Mouse (Mus musculus) gastrocnemius, postnatal 10 days (tissue): Measurements from ENCODE around the gene G6pc2. TPM values are rescaled to one million over a fixed set of nuclear protein-coding genes. Genes with fewer than 3 reads are reported as not detected.

Experiments
- DNase-seq: peaks from one replicate; pipeline ENCODE4 v3.0.0; 2021; ENCODE audit warnings: mixed read lengths
- total RNA-seq, 2 experiments: library from RNA; stranded (reverse); gene quantifications; 2 replicates each; pipeline ENCODE4 v1.2.3; 2021

The G6pc2 gene
- total RNA-seq, 2 experiments from 2014 or later = not detected

DNA sequence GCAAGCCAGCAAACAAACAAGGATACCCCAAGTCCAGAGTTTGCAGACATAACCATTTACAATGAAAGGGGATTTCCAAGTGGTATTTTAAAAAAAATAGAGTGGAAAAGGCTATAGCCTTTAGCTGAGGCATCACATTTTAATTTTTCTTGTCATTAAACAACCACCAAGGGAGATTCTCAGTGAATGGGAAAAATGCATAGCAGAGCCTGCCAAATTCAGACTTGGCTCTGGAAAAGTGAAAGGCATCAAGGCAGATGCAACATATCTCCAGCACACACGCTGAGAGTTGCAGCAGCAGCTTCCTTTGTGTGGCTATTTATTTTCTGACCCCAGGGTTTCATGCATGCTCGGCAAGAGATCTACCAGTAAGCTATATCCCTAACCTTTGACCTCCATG is 34.1 kb downstream of the G6pc2 start:
- DNase-seq = no peak

DNA sequence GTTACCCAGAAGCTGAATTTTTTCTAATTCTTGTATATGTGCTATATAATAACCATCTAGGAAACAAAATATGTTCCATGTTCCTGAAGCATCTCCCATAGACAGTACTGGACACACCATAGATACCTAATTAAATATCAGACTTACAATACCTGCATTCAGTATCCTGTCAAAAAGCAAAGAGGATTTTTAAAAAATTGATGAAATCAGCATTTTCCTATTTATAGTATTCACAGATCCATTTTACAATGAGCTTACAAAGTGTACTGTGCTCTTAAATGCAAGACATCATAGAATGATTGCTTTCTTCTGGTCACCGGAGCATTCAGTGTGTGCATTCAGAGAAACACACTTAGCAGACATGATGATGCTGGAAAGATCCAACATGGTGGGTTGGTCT is 36.2 kb downstream of the G6pc2 start:
- no peak for DNase-seq

DNA sequence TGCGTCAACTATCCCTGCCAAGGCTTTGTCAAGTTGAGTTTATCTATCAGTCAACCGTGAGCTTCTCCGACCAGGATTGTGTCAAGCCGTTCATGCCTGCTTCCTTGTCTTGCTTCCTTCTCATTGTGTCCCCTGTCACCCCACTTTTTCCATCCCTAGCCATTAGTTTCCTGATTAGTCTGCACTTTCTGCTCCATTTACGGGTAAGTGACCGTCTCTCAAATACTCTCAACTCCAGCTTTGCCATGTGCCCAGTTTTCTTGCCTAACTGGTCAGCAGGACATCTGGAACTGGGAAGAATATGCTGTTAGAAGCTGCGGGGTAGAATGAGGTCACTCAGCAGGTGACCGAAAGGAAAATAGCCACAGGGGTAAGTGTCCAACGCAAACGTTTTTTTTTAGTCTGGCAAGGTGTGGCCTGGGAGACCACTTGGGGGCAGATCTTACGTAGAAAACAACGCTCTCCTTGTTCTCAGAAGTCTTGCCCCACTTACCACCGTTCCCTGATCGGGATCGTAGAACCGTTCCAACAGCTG is 37.4 kb downstream of the G6pc2 start:
- DNase-seq = no peak

DNA sequence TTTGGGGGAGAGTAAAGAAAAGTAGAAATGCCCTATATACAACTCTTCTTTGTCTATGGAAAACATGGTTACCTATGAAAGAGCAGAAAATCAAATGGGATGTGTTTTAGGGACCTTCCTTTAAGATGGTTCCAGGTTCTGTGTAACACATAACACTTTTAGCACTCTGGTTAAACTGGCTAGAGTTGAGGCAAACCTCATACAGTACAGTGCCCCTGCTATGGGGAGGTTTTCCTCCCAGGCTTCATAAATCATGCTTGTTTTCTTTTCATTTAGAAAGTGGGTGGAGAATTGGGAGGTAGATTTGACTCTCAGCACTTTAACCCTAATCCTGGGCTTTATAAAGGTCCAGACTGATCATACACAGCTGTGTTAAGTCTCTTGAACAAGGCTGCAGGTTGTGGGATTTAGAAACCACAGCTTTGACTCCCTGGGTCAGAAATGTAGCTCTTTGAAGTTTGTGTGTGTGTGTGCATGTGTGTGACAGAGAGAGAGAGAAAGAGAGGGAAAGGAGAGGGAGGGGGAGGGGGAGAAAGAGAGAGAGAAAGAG is 53.3 kb downstream of the G6pc2 start:
- DNase-seq = no peak

DNA sequence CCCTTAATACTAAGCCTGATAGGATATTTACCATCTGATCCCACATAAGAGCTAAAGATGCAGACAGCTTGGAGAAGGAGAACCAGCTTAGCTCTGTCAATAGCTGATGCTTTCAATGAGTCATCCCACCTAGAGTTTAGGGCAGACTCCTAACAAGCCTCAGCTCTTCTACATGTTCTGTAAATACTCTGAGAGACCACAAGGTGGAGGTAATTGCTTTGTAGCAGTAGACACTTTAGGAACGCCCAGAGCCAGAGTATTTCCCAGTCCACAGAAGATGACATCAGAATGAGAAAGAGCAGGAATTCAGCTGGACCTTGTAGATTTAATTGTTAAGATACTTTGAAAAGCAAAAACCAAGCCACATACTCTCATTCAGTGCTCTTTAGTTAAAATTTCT is 65.0 kb downstream of the G6pc2 start:
- DNase-seq = no peak

Other genes with a start within 250 kb of the G6pc2 start
- 1 to 10 TPM; 2.2 to 3.2 TPM for gene Nostrin, start 75.3 kb upstream of the G6pc2 start, total RNA-seq
- 1 to 10 TPM; 8.5 to 9.9 TPM for gene Spc25, start 4.9 kb upstream of the G6pc2 start, total RNA-seq
- under 1 TPM in 1 of 2 experiments, not detected in 1; 0.05 TPM for gene Abcb11, start 131.5 kb downstream of the G6pc2 start, total RNA-seq
- gene Dhrs9, start 169.4 kb downstream of the G6pc2 start, total RNA-seq = under 1 TPM; 0.05 to 0.07 TPM